Comparison of ENCODE assay signal across 14 mouse cellular contexts in genomic region chr1:180008057-180008456, GRCm38 (mm10). TPM values are rescaled to one million over a fixed set of nuclear protein-coding genes. Genes with fewer than 3 reads are reported as not detected.
DNase-seq lines count a peak whose midpoint lies in the region; ATAC-seq and TF ChIP-seq lines count a peak whose summit lies in the region.
"Had no signal": no experiment of that assay in that cellular context is flagged by ENCODE, and none has a peak within 500 bp of the region (broad histone marks: within the 10 kb centered on the region; RNA-seq: fewer than 3 reads in every experiment).

No protein-coding gene starts in this region.

- H3K27me3 ChIP-seq in kidney, embryonic 14.5 days (ENCODE audit: control insufficient read depth, insufficient read depth, low read length) = no peaks in the 10 kb centered on the region
- no peaks in the 10 kb centered on the region for H3K27me3 ChIP-seq in kidney, postnatal 0 days (ENCODE audit: insufficient read depth, low read length)
- H3K27me3 ChIP-seq: liver, embryonic 13.5 days; midbrain, embryonic 13.5 days had no signal

- intact Hi-C loops in gastrocnemius, adult 2 months (cut with DNase I) = no loop called here
- intact Hi-C loops in heart, postnatal 25 days (cut with DNase I) = loop anchor here (5.0 kb wide), 1 partner anchor 109 kb away; no protein-coding TSS in a partner anchor

- H3K27ac ChIP-seq in gastrocnemius, adult 2 months = no peak overlapping the region
- no peak overlapping the region for H3K27ac ChIP-seq in kidney, embryonic 14.5 days (ENCODE audit: low read depth, low read length)
- H3K27ac ChIP-seq in kidney, postnatal 0 days = no peak overlapping the region
- H3K27ac ChIP-seq: liver, embryonic 13.5 days; macrophage; midbrain, embryonic 13.5 days had no signal

- H3K36me3 ChIP-seq in kidney, embryonic 14.5 days (ENCODE audit: control insufficient read depth, insufficient read depth, low read length) = no peaks in the 10 kb centered on the region
- no peaks in the 10 kb centered on the region for H3K36me3 ChIP-seq in kidney, postnatal 0 days (ENCODE audit: insufficient read depth, low read length)
- H3K36me3 ChIP-seq: midbrain, embryonic 13.5 days had no signal

- H3K9ac ChIP-seq in kidney, embryonic 14.5 days (ENCODE audit: low read depth, low read length) = no peak overlapping the region
- no peak overlapping the region for H3K9ac ChIP-seq in kidney, postnatal 0 days (ENCODE audit: low read depth, low read length)
- H3K9ac ChIP-seq: liver, embryonic 13.5 days; midbrain, embryonic 13.5 days had no signal

- H3K4me2 ChIP-seq in kidney, embryonic 14.5 days (replicated peaks; ENCODE audit: low read depth, low read length) = no peak overlapping the region
- no peak overlapping the region for H3K4me2 ChIP-seq in kidney, postnatal 0 days (ENCODE audit: low read length)
- H3K4me2 ChIP-seq: liver, embryonic 13.5 days; midbrain, embryonic 13.5 days had no signal

- DNase-seq in gastrocnemius, adult 2 months = no peak
- no peak for DNase-seq in gastrocnemius, postnatal 10 days
- DNase-seq in kidney, adult 9 months = peak; percentile 68
- peak; percentile 43 for DNase-seq in 416B (ENCODE audit: low read depth)
- DNase-seq in kidney, postnatal 0 days (ENCODE audit: low spot score) = peak; percentile 39
- no peak for DNase-seq in cerebellum, adult 11 months
- no peak for DNase-seq in heart, postnatal 25 days (ENCODE audit: low spot score)
- DNase-seq: B cell, adult 2 months; liver, embryonic 13.5 days; thymus, postnatal 14 days had no signal

- H3K9me3 ChIP-seq in kidney, embryonic 14.5 days (ENCODE audit: control insufficient read depth, low read length) = peaks cover 5% of the 10 kb centered on the region; the same call in 1 of the 2 replicates
- no peaks in the 10 kb centered on the region for H3K9me3 ChIP-seq in kidney, postnatal 0 days (replicated peaks; ENCODE audit: low read length)
- H3K9me3 ChIP-seq: liver, embryonic 13.5 days; midbrain, embryonic 13.5 days had no signal

- TF ChIP-seq CTCF in gastrocnemius, adult 2 months (IDR thresholded peaks at IDR 0.05) = peak; percentile 46
- TF ChIP-seq CTCF in kidney, postnatal 0 days (IDR thresholded peaks at IDR 0.05; ENCODE audit: low read depth) = peak; percentile 54

- no peak overlapping the region for H3K4me3 ChIP-seq in gastrocnemius, adult 2 months
- H3K4me3 ChIP-seq in kidney, embryonic 14.5 days (ENCODE audit: low read length) = no peak overlapping the region
- H3K4me3 ChIP-seq in kidney, postnatal 0 days (replicated peaks; ENCODE audit: low read depth, low read length) = no peak overlapping the region
- H3K4me3 ChIP-seq: liver, embryonic 13.5 days; midbrain, embryonic 13.5 days had no signal

- ATAC-seq in kidney, embryonic 14.5 days (ENCODE audit: low FRiP score, low TSS enrichment) = no peak
- ATAC-seq in kidney, postnatal 0 days (replicated peaks; ENCODE audit: low FRiP score, low read depth) = no peak
- ATAC-seq: intestine, embryonic 16.5 days; midbrain, embryonic 13.5 days had no signal

- no peaks in the 10 kb centered on the region for H3K4me1 ChIP-seq in kidney, embryonic 14.5 days (ENCODE audit: control insufficient read depth, insufficient read depth, low read length)
- no peaks in the 10 kb centered on the region for H3K4me1 ChIP-seq in kidney, postnatal 0 days (replicated peaks; ENCODE audit: insufficient read depth, low read length)
- H3K4me1 ChIP-seq: midbrain, embryonic 13.5 days had no signal

RNA-seq across cellular contexts. Expression of gene Cdc42bpa, which starts 47.8 kb away (rescaled TPM):
- total RNA-seq in gastrocnemius, adult 2 months (2021) = 10 to 100 TPM; 25.9 to 27.8 TPM
- total RNA-seq in gastrocnemius, postnatal 10 days (2021) = 10 to 100 TPM; 34.9 to 43.3 TPM
- 15.2 and 19.7 TPM in 2 replicates for polyA plus RNA-seq in kidney, embryonic 14.5 days (2014; fragmentation: Nextera tagmentation; extraction: Ambion mirVana)
- 15.8 and 17.4 TPM in 2 replicates for polyA plus RNA-seq in kidney, postnatal 0 days (2015; fragmentation: Nextera tagmentation; extraction: Ambion mirVana)
- 10 to 100 TPM; 42.2 to 46.9 TPM for total RNA-seq in heart, postnatal 25 days (2021)

Comparison
In these comparisons a context has a peak if more than half of its experiments do, and no peak if none do; other contexts are left out.
1. DNase-seq: peak in kidney, adult 9 months (single experiment), 416B (single experiment) and kidney, postnatal 0 days (single experiment); none in gastrocnemius, adult 2 months (single experiment), gastrocnemius, postnatal 10 days (single experiment), cerebellum, adult 11 months (single experiment) and heart, postnatal 25 days (single experiment).